In genomic region chr17:35991781-35992180, GRCm38 (mm10) we compare ENCODE assay signal across 13 mouse cellular contexts. TPM values are rescaled to one million over a fixed set of nuclear protein-coding genes. Genes with fewer than 3 reads are reported as not detected.
DNase-seq lines count a peak whose midpoint lies in the region; ATAC-seq and TF ChIP-seq lines count a peak whose summit lies in the region.
"Had no signal": no experiment of that assay in that cellular context is flagged by ENCODE, and none has a peak within 500 bp of the region (broad histone marks: within the 10 kb centered on the region; RNA-seq: fewer than 3 reads in every experiment).

No protein-coding gene starts in this region.

- H3K4me3 ChIP-seq in kidney, adult 2 months (ENCODE audit: insufficient read depth, low read depth, low read length), result no peak overlapping the region
- H3K4me3 ChIP-seq in heart, embryonic 11.5 days (ENCODE audit: low read depth, low read length), result no peak overlapping the region
- peak overlapping the region; percentile 19 for H3K4me3 ChIP-seq in olfactory bulb, adult 2 months (ENCODE audit: insufficient read depth, low read depth, low read length)
- no peak overlapping the region for H3K4me3 ChIP-seq in hindbrain, postnatal 0 days (ENCODE audit: low read length)
- H3K4me3 ChIP-seq: hindbrain, embryonic 13.5 days had no signal

- TF ChIP-seq CTCF in kidney, adult 2 months (conservative IDR thresholded peaks at IDR 0.05; ENCODE audit: insufficient read depth, insufficient read length, low read depth, low read length), result no peak
- TF ChIP-seq CTCF in olfactory bulb, adult 2 months (IDR thresholded peaks at IDR 0.05; ENCODE audit: insufficient read depth, low read depth, low read length), result no peak
- TF ChIP-seq CTCF in hindbrain, postnatal 0 days (IDR thresholded peaks at IDR 0.05; ENCODE audit: low read depth), result no peak

- WGBS in kidney, adult 2 months, result 34% methylated on average over 10 of the region's 10 CpGs
- 34% methylated on average over 10 of the region's 10 CpGs for WGBS in heart, embryonic 11.5 days (ENCODE audit: insufficient replicate concordance)
- 30% methylated on average over 10 of the region's 10 CpGs for WGBS in olfactory bulb, adult 2 months
- WGBS in hindbrain, postnatal 0 days, result 52% methylated on average over 10 of the region's 10 CpGs

- ATAC-seq in heart, embryonic 11.5 days (replicated peaks; ENCODE audit: insufficient number of reproducible peaks, low FRiP score, low TSS enrichment), result no peak
- no peak for ATAC-seq in hindbrain, postnatal 0 days

- no peak for TF ChIP-seq POLR2A in kidney, adult 2 months (IDR thresholded peaks at IDR 0.05; ENCODE audit: low read depth, low read length)
- no peak for TF ChIP-seq POLR2A in olfactory bulb, adult 2 months (IDR thresholded peaks at IDR 0.05; ENCODE audit: insufficient read depth, low read depth, low read length)

- no peaks in the 10 kb centered on the region; the same call in 1 of the 2 replicates for H3K4me1 ChIP-seq in kidney, adult 2 months (ENCODE audit: control insufficient read depth, insufficient read depth, low read length)
- H3K4me1 ChIP-seq in heart, embryonic 11.5 days (ENCODE audit: control insufficient read depth, insufficient read depth, low read length), result peaks cover 3% of the 10 kb centered on the region; the same call in 1 of the 2 replicates
- peaks cover 7% of the 10 kb centered on the region for H3K4me1 ChIP-seq in olfactory bulb, adult 2 months (ENCODE audit: control insufficient read depth, insufficient read depth, low read length)
- H3K4me1 ChIP-seq in hindbrain, postnatal 0 days (ENCODE audit: insufficient read depth, low read length), result no peaks in the 10 kb centered on the region

- H3K4me2 ChIP-seq in heart, embryonic 11.5 days, result no peak overlapping the region
- H3K4me2 ChIP-seq in hindbrain, postnatal 0 days (ENCODE audit: low read depth, low read length), result no peak overlapping the region
- H3K4me2 ChIP-seq: hindbrain, embryonic 13.5 days had no signal

- no peaks in the 10 kb centered on the region for H3K9me3 ChIP-seq in heart, embryonic 11.5 days (replicated peaks; ENCODE audit: control insufficient read depth, low read length)
- H3K9me3 ChIP-seq in hindbrain, postnatal 0 days (ENCODE audit: low read length), result no peaks in the 10 kb centered on the region
- H3K9me3 ChIP-seq: hindbrain, embryonic 13.5 days had no signal

- no peaks in the 10 kb centered on the region for H3K36me3 ChIP-seq in kidney, adult 2 months (ENCODE audit: control insufficient read depth, insufficient read depth, low read length)
- H3K36me3 ChIP-seq in heart, embryonic 11.5 days (ENCODE audit: control insufficient read depth, insufficient read depth, low read length), result 0 out of 2 replicates have a peak, but pooled peaks cover 12% of the 10 kb centered on the region
- peaks cover 23% of the 10 kb centered on the region for H3K36me3 ChIP-seq in hindbrain, postnatal 0 days (ENCODE audit: insufficient read depth, low read length)

- no peaks in the 10 kb centered on the region for H3K27me3 ChIP-seq in kidney, adult 2 months (replicated peaks; ENCODE audit: control insufficient read depth, insufficient read depth, low read length)
- no peaks in the 10 kb centered on the region for H3K27me3 ChIP-seq in heart, embryonic 11.5 days (ENCODE audit: control insufficient read depth, insufficient read depth, low read length)
- H3K27me3 ChIP-seq in hindbrain, postnatal 0 days (ENCODE audit: insufficient read depth, low read length), result no peaks in the 10 kb centered on the region
- H3K27me3 ChIP-seq: CH12.LX; hindbrain, embryonic 13.5 days had no signal

- peak overlapping the region; percentile 6; the same call in 1 of the 2 replicates for H3K9ac ChIP-seq in heart, embryonic 11.5 days (ENCODE audit: low read depth, low read length)
- H3K9ac ChIP-seq in hindbrain, postnatal 0 days (replicated peaks; ENCODE audit: low read length), result no peak overlapping the region
- H3K9ac ChIP-seq: hindbrain, embryonic 13.5 days had no signal

- peak; percentile 39 to 50 for DNase-seq in kidney, postnatal 4 days
- DNase-seq in kidney, adult 2 months, result no peak
- DNase-seq in NIH3T3 (ENCODE audit: low read depth), result peak; percentile 40
- DNase-seq in ovary, adult 18-20 months (ENCODE audit: low spot score), result no peak
- DNase-seq in hindbrain, postnatal 0 days (ENCODE audit: low spot score), result no peak
- DNase-seq: adrenal gland, postnatal 36 days; right cerebral cortex, postnatal 4 days; thymus, postnatal 4 days had no signal

- H3K27ac ChIP-seq in kidney, adult 2 months (ENCODE audit: insufficient read depth, low read depth, low read length), result no peak overlapping the region
- no peak overlapping the region for H3K27ac ChIP-seq in heart, embryonic 11.5 days (ENCODE audit: low read depth, low read length)
- no peak overlapping the region for H3K27ac ChIP-seq in olfactory bulb, adult 2 months (ENCODE audit: insufficient read depth, low read depth, low read length)
- no peak overlapping the region for H3K27ac ChIP-seq in hindbrain, postnatal 0 days
- H3K27ac ChIP-seq: hindbrain, embryonic 13.5 days; macrophage had no signal

RNA-seq across cellular contexts. Expression of gene Prr3, which starts 11.7 kb away (rescaled TPM):
- 18.5 and 19.0 TPM in 2 replicates for polyA plus RNA-seq in kidney, adult 2 months (2012; rRNA removed)
- 17.4 TPM in 2 replicates for polyA plus RNA-seq in heart, embryonic 11.5 days (2014; fragmentation: Nextera tagmentation; extraction: Ambion mirVana)
- polyA plus RNA-seq in olfactory bulb, adult 2 months (2012; ENCODE audit: insufficient read depth, insufficient read length, low replicate concordance, missing spikeins), result not detected in 2 replicates
- 39.9 and 46.7 TPM in 2 replicates for total RNA-seq in hindbrain, postnatal 0 days (2014; rRNA removed)
- polyA plus RNA-seq in hindbrain, postnatal 0 days (2015; fragmentation: Nextera tagmentation; extraction: Ambion mirVana), result 72.7 and 81.9 TPM in 2 replicates

RNA-seq across cellular contexts. Expression of gene Gnl1, which starts 12.1 kb away (rescaled TPM):
- polyA plus RNA-seq in kidney, adult 2 months (2012; rRNA removed), result 20.5 and 23.8 TPM in 2 replicates
- polyA plus RNA-seq in heart, embryonic 11.5 days (2014; fragmentation: Nextera tagmentation; extraction: Ambion mirVana), result 26.1 and 29.1 TPM in 2 replicates
- polyA plus RNA-seq in olfactory bulb, adult 2 months (2012; ENCODE audit: insufficient read depth, insufficient read length, low replicate concordance, missing spikeins), result not detected in 2 replicates
- total RNA-seq in hindbrain, postnatal 0 days (2014; rRNA removed), result 101 and 106 TPM in 2 replicates
- polyA plus RNA-seq in hindbrain, postnatal 0 days (2015; fragmentation: Nextera tagmentation; extraction: Ambion mirVana), result 75.8 and 76.2 TPM in 2 replicates

RNA-seq across cellular contexts. Expression of gene Abcf1, which starts 22.2 kb away (rescaled TPM):
- polyA plus RNA-seq in kidney, adult 2 months (2012; rRNA removed), result 59.4 and 63.6 TPM in 2 replicates
- polyA plus RNA-seq in heart, embryonic 11.5 days (2014; fragmentation: Nextera tagmentation; extraction: Ambion mirVana), result 74.2 and 91.7 TPM in 2 replicates
- not detected in 2 replicates for polyA plus RNA-seq in olfactory bulb, adult 2 months (2012; ENCODE audit: insufficient read depth, insufficient read length, low replicate concordance, missing spikeins)
- total RNA-seq in hindbrain, postnatal 0 days (2014; rRNA removed), result 47.7 and 57.3 TPM in 2 replicates
- polyA plus RNA-seq in hindbrain, postnatal 0 days (2015; fragmentation: Nextera tagmentation; extraction: Ambion mirVana), result 94.5 and 99.4 TPM in 2 replicates

RNA-seq across cellular contexts. Expression of gene H2-T24, which starts 28.6 kb away (rescaled TPM):
- 3.5 and 5.4 TPM in 2 replicates for polyA plus RNA-seq in kidney, adult 2 months (2012; rRNA removed)
- polyA plus RNA-seq in heart, embryonic 11.5 days (2014; fragmentation: Nextera tagmentation; extraction: Ambion mirVana), result 2.9 and 3.1 TPM in 2 replicates
- polyA plus RNA-seq in olfactory bulb, adult 2 months (2012; ENCODE audit: insufficient read depth, insufficient read length, low replicate concordance, missing spikeins), result not detected in 2 replicates
- total RNA-seq in hindbrain, postnatal 0 days (2014; rRNA removed), result 0.10 and 0.11 TPM in 2 replicates
- 7.1 and 7.7 TPM in 2 replicates for polyA plus RNA-seq in hindbrain, postnatal 0 days (2015; fragmentation: Nextera tagmentation; extraction: Ambion mirVana)

RNA-seq across cellular contexts. Expression of gene H2-T23, which starts 40.9 kb away (rescaled TPM):
- polyA plus RNA-seq in kidney, adult 2 months (2012; rRNA removed), result 174 and 175 TPM in 2 replicates
- 2.0 and 3.1 TPM in 2 replicates for polyA plus RNA-seq in heart, embryonic 11.5 days (2014; fragmentation: Nextera tagmentation; extraction: Ambion mirVana)
- polyA plus RNA-seq in olfactory bulb, adult 2 months (2012; ENCODE audit: insufficient read depth, insufficient read length, low replicate concordance, missing spikeins), result 151 TPM in 1 of 2 replicates, not detected in the other
- total RNA-seq in hindbrain, postnatal 0 days (2014; rRNA removed), result 6.6 and 7.3 TPM in 2 replicates
- polyA plus RNA-seq in hindbrain, postnatal 0 days (2015; fragmentation: Nextera tagmentation; extraction: Ambion mirVana), result 8.8 and 9.4 TPM in 2 replicates

Comparison
In these comparisons a context has a peak if more than half of its experiments do, and no peak if none do; other contexts are left out.
1. DNase-seq: peak in kidney, postnatal 4 days (2 of 2) and NIH3T3 (single experiment); none in kidney, adult 2 months (single experiment), ovary, adult 18-20 months (single experiment) and hindbrain, postnatal 0 days (single experiment).
2. RNA of gene Abcf1, which starts 22.2 kb away (polyA plus RNA-seq): 94.5 to 99.4 TPM in hindbrain, postnatal 0 days, 74.2 to 91.7 TPM in heart, embryonic 11.5 days and 59.4 to 63.6 TPM in kidney, adult 2 months; not detected in olfactory bulb, adult 2 months; every median in the first group is over 10 times any median in the second.